Mouse (Mus musculus): ENCODE data around the gene Frmd6. TPM values are rescaled to one million over a fixed set of nuclear protein-coding genes. Genes with fewer than 3 reads are reported as not detected.

Gene Frmd6
- total and polyA plus RNA-seq, 3 experiments = 2.5 to 4.5 (median 3.5) TPM

DNA sequence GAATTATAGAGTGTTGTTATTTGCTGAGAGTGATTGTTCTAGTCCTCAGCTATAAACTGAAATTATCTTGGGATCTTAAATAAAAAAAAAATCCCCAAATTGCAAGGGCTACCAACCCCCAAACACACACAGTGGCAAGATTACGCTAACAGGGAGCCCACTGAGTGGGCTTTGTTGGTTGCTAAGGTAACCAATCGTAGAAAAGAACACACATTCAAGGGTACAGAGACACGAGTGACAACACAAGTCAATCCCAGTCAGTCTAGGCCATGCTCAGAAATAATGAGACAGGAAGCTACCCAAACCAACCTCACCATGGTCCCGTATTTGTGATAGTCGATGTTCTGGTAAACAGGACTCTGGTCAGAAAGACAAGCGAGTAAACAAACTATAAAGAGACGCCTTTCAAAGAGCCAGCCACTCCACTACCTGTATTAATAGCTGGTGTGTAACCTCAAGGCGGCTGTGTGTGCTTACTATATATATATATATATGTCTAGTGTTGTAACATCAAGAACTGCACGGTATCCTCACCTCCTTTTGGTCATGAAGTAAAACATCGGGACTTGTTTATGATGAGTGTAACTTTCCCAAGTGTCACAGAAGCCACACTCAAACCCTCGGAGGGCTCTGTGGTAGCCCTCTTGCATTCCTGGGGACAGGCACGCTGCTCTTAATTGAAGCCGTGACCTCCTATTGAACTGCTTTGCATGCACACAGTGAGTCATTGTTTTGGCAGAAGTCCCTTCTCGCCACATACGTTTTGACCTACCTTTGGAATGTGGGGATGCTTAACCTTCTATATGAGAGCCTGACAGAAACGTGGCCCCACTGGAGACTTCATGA, 30.5 kb upstream of the Frmd6 start:
- in situ Hi-C loops (cut with MboI; ENCODE audit: low pct_ligation_motif_present, low pct_unique_long_range_greater_than_20kb, low sequenced_read_pairs) = no loop called here

DNA sequence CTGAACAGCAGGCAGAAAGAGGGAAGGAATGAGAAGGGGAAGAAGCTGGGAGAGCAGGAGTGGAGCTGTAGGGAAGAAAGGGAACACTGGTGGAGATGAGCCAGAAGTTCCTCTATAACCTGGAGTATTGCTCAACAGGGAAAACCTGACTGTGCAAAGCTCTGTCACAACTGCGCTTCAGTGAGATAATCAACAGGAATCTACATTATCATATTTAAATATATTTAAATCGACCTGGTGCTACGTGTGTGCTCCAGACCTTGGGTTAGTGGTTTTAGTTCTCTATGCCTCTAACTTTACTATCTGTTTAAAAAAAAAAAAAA, 30.0 kb upstream of the Frmd6 start:
- dilution Hi-C loops (cut with MboI; ENCODE audit: extremely low pct_ligation_motif_present, extremely low pct_unique_long_range_greater_than_20kb, low sequenced_read_pairs) = no loop called here
- no peaks in the 10 kb centered on the region for H3K79me2 ChIP-seq (replicated peaks; ENCODE audit: control insufficient read depth, extremely low read depth, insufficient read depth, poor library complexity, severe bottlenecking)
- H3K4me3 ChIP-seq (replicated peaks in 1 of 3; ENCODE audit: low read depth in 2 of 3, low read length in 2 of 3, poor library complexity in 1 of 3) = no peak overlapping the region
- H3K36me3 ChIP-seq (replicated peaks in 1 of 2; ENCODE audit: control insufficient read depth in 1 of 2, insufficient read depth in 1 of 2, low read length in 1 of 2) = no peaks in the 10 kb centered on the region
- no peaks in the 10 kb centered on the region for H3K27me3 ChIP-seq (replicated peaks)
- no peak overlapping the region for H3K9ac ChIP-seq (ENCODE audit: insufficient read depth, low read depth)
- H3K9me3 ChIP-seq (replicated peaks; ENCODE audit: low read length) = no peaks in the 10 kb centered on the region
- H3K27ac ChIP-seq (ENCODE audit: insufficient read depth, low read depth) = no peak overlapping the region
- H3K4me1 ChIP-seq (ENCODE audit: control insufficient read depth in 1 of 2, insufficient read depth in 2 of 2) = peaks cover 3 to 7% of the 10 kb centered on the region in 2 experiments; a peak in 2 of 4 replicates
- in situ Hi-C loops (cut with MboI; ENCODE audit: low pct_ligation_motif_present, low pct_unique_long_range_greater_than_20kb, low sequenced_read_pairs) = no loop called here
- no peak for DNase-seq (ENCODE audit: extremely low read depth)
- no peak overlapping the region for H3K4me2 ChIP-seq (ENCODE audit: insufficient read depth, low read depth, poor library complexity, severe bottlenecking)
- TF ChIP-seq POLR2A (IDR thresholded peaks at IDR 0.05; ENCODE audit: low read depth, low read length) (no peak), MYC (IDR thresholded peaks at IDR 0.05; ENCODE audit: low read depth, low read length) (no peak), SMC3 (IDR thresholded peaks at IDR 0.05; ENCODE audit: low read depth, low read length) (no peak), TCF12 (IDR thresholded peaks at IDR 0.05; ENCODE audit: low read depth, low read length) (no peak), RCOR1 (conservative IDR thresholded peaks at IDR 0.05; ENCODE audit: low read depth, low read length) (no peak), USF2 (conservative IDR thresholded peaks at IDR 0.05; ENCODE audit: low read depth, low read length) (no peak), ELF1 (IDR thresholded peaks at IDR 0.05; ENCODE audit: low read depth, low read length) (no peak)

More for the DNA sequence above, 30.5 kb upstream of the Frmd6 start:
- Histone ChIP-seq H3K4me3 (replicated peaks in 1 of 3; ENCODE audit: low read depth in 2 of 3, low read length in 2 of 3, poor library complexity in 1 of 3) (no peak overlapping the region), H3K27me3 (replicated peaks) (no peaks in the 10 kb centered on the region), H3K79me2 (replicated peaks; ENCODE audit: control insufficient read depth, extremely low read depth, insufficient read depth, poor library complexity, severe bottlenecking) (no peaks in the 10 kb centered on the region), H3K4me2 (ENCODE audit: insufficient read depth, low read depth, poor library complexity, severe bottlenecking) (no peak overlapping the region), H3K9ac (ENCODE audit: insufficient read depth, low read depth) (no peak overlapping the region), H3K4me1 (ENCODE audit: control insufficient read depth in 1 of 2, insufficient read depth in 2 of 2) (0 out of 4 replicates have a peak, but pooled peaks cover 0 to 3% of the 10 kb centered on the region in 2 experiments), H3K9me3 (replicated peaks; ENCODE audit: low read length) (no peaks in the 10 kb centered on the region), H3K27ac (ENCODE audit: insufficient read depth, low read depth) (no peak overlapping the region), H3K36me3 (replicated peaks in 1 of 2; ENCODE audit: control insufficient read depth in 1 of 2, insufficient read depth in 1 of 2, low read length in 1 of 2) (no peaks in the 10 kb centered on the region)
- TF ChIP-seq ZNF384 (IDR thresholded peaks at IDR 0.05; ENCODE audit: low read depth, low read length) (no peak), RAD21 (IDR thresholded peaks at IDR 0.05; ENCODE audit: low read depth, low read length) (no peak), SMC3 (IDR thresholded peaks at IDR 0.05; ENCODE audit: low read depth, low read length) (no peak), RCOR1 (conservative IDR thresholded peaks at IDR 0.05; ENCODE audit: low read depth, low read length) (no peak), MAZ (IDR thresholded peaks at IDR 0.05; ENCODE audit: low read depth, low read length) (no peak), CHD2 (IDR thresholded peaks at IDR 0.05; ENCODE audit: low read length) (no peak)
- DNase-seq (ENCODE audit: extremely low read depth) = no peak
- dilution Hi-C loops (cut with MboI; ENCODE audit: extremely low pct_ligation_motif_present, extremely low pct_unique_long_range_greater_than_20kb, low sequenced_read_pairs) = no loop called here

DNA sequence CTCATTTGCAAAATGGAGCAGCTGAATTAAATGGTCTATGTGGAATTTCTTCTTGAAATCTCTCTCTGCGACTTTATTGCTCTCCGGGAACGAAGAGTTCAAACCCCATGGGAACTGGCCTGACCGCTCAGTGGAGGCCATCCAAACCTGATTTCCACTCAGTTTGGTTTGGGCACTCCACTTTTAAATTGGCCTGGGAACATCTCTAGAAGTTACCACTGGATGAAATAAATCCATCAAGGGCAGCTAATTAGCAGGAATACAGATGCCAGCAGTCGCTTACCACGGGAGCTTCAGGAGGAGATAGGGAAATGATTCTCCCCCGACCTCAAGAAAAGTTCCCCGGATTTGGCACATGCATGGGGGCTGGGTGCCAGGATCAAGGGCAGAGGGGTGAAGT, 26.8 kb upstream of the Frmd6 start:
- in situ Hi-C loops (cut with MboI; ENCODE audit: low pct_ligation_motif_present, low pct_unique_long_range_greater_than_20kb, low sequenced_read_pairs) (no loop called here), dilution Hi-C loops (cut with MboI; ENCODE audit: extremely low pct_ligation_motif_present, extremely low pct_unique_long_range_greater_than_20kb, low sequenced_read_pairs) (no loop called here)
- H3K27ac ChIP-seq (ENCODE audit: insufficient read depth, low read depth) = no peak overlapping the region

More for the DNA sequence above, 26.8 kb upstream of the Frmd6 start:
- TF ChIP-seq HCFC1 (IDR thresholded peaks at IDR 0.05; ENCODE audit: low read depth, low read length) (no peak), UBTF (IDR thresholded peaks at IDR 0.05; ENCODE audit: low read depth, low read length) (no peak), SMC3 (IDR thresholded peaks at IDR 0.05; ENCODE audit: low read depth, low read length) (no peak), PAX5 (IDR thresholded peaks at IDR 0.05; ENCODE audit: low read length) (no peak), ZC3H11A (IDR thresholded peaks at IDR 0.05; ENCODE audit: low read depth, low read length) (no peak), EP300 (IDR thresholded peaks at IDR 0.05; ENCODE audit: low read length) (no peak), CHD1 (IDR thresholded peaks at IDR 0.05; ENCODE audit: low read depth, low read length) (no peak), JUN (IDR thresholded peaks at IDR 0.05; ENCODE audit: insufficient read depth, low read depth, low read length) (no peak), IRF4 (IDR thresholded peaks at IDR 0.05; ENCODE audit: low read depth, low read length) (no peak), ETS1 (conservative IDR thresholded peaks at IDR 0.05; ENCODE audit: low read depth, low read length) (no peak), BHLHE40 (IDR thresholded peaks at IDR 0.05; ENCODE audit: low read depth, low read length) (no peak), MAX (IDR thresholded peaks at IDR 0.05; ENCODE audit: low read length) (no peak), ELF1 (IDR thresholded peaks at IDR 0.05; ENCODE audit: low read depth, low read length) (no peak), MAFK (IDR thresholded peaks at IDR 0.05; ENCODE audit: insufficient replicate concordance, low read length) (no peak), ZNF384 (IDR thresholded peaks at IDR 0.05; ENCODE audit: low read depth, low read length) (no peak)
- no peak overlapping the region for H3K4me2 ChIP-seq (ENCODE audit: insufficient read depth, low read depth, poor library complexity, severe bottlenecking)
- no peaks in the 10 kb centered on the region for H3K9me3 ChIP-seq (replicated peaks; ENCODE audit: low read length)
- H3K27me3 ChIP-seq (replicated peaks) = no peaks in the 10 kb centered on the region
- no peak overlapping the region for H3K9ac ChIP-seq (ENCODE audit: insufficient read depth, low read depth)
- H3K79me2 ChIP-seq (replicated peaks; ENCODE audit: control insufficient read depth, extremely low read depth, insufficient read depth, poor library complexity, severe bottlenecking) = no peaks in the 10 kb centered on the region
- DNase-seq (ENCODE audit: extremely low read depth) = no peak
- no peak overlapping the region for H3K4me3 ChIP-seq (replicated peaks in 1 of 3; ENCODE audit: low read depth in 2 of 3, low read length in 2 of 3, poor library complexity in 1 of 3)
- no peaks in the 10 kb centered on the region for H3K36me3 ChIP-seq (replicated peaks in 1 of 2; ENCODE audit: control insufficient read depth in 1 of 2, insufficient read depth in 1 of 2, low read length in 1 of 2)
- H3K4me1 ChIP-seq (ENCODE audit: control insufficient read depth in 1 of 2, insufficient read depth in 2 of 2) = peaks cover 6 to 7% of the 10 kb centered on the region in 2 experiments; a peak in 3 of 4 replicates
